Mouse (Mus musculus): ENCODE results near the gene Trappc6a. TPM values are rescaled to one million over a fixed set of nuclear protein-coding genes. Genes with fewer than 3 reads are reported as not detected.

The Trappc6a gene
- 10 to 100 TPM; 73.1 to 91.1 TPM for total RNA-seq (2021)
- long read RNA-seq, experiment 1, transcript Trappc6a-201 (6 exons, 785 nt), result major isoform, 106 of 126 reads
- long read RNA-seq, experiment 1, partial matches to known transcripts, result 2 of 126 reads
- long read RNA-seq, experiment 1, other reads (novel, unspliced or antisense), result 13 of 126 reads
- long read RNA-seq, experiment 2, transcript Trappc6a-201 (6 exons, 785 nt), result major isoform, 35 of 50 reads
- long read RNA-seq, experiment 2, partial matches to known transcripts, result 1 of 50 reads
- long read RNA-seq, experiment 2, other reads (novel, unspliced or antisense), result 11 of 50 reads

- DNase-seq, result peak; percentile 93
Measured at GRCm38 (mm10) chr7:19508150-19508923, at the start of gene Trappc6a, which contains the start of gene Bloc1s3. Trappc6a (plus strand) TSS chr7:19508395. Bloc1s3 (minus strand) TSS chr7:19508367.

GRCm38 (mm10) chr7:19458591-19459111 lies 49.5 kb upstream of the Trappc6a start, which contains the start of gene Mark4:
Mark4 (minus strand) TSS chr7:19458821.
- peak; percentile 87 to 90 for DNase-seq

- DNase-seq, result no peak
Measured at GRCm38 (mm10) chr7:19459144-19459870, 48.9 kb upstream of the Trappc6a start.

GRCm38 (mm10) chr7:19460500-19460899 lies 47.7 kb upstream of the Trappc6a start:
- no peak for DNase-seq

- DNase-seq, result peak; percentile 81 to 87
Measured at GRCm38 (mm10) chr7:19461488-19461887, 46.7 kb upstream of the Trappc6a start.

- DNase-seq, result no peak
Measured at GRCm38 (mm10) chr7:19462443-19462842, 45.8 kb upstream of the Trappc6a start.

- peak in 1 of 2 experiments; percentile 57 for DNase-seq
Measured at GRCm38 (mm10) chr7:19462884-19463381, 45.3 kb upstream of the Trappc6a start, which contains the start of gene Exoc3l2. Exoc3l2 (plus strand) TSS chr7:19463331.

GRCm38 (mm10) chr7:19464367-19465307 lies 43.6 kb upstream of the Trappc6a start:
- DNase-seq, result peak; percentile 40 to 48

- DNase-seq, result peak; percentile 44 to 49
Measured at GRCm38 (mm10) chr7:19466602-19467145, 41.5 kb upstream of the Trappc6a start.

GRCm38 (mm10) chr7:19467638-19468037 lies 40.6 kb upstream of the Trappc6a start:
- DNase-seq, result peak in 1 of 2 experiments; percentile 63

- DNase-seq, result no peak
Measured at GRCm38 (mm10) chr7:19468279-19468678, 39.9 kb upstream of the Trappc6a start.

GRCm38 (mm10) chr7:19469404-19469803 lies 38.8 kb upstream of the Trappc6a start:
- DNase-seq, result no peak

GRCm38 (mm10) chr7:19470308-19470707 lies 37.9 kb upstream of the Trappc6a start:
- no peak for DNase-seq

GRCm38 (mm10) chr7:19472403-19472802 lies 35.8 kb upstream of the Trappc6a start:
- DNase-seq, result peak; percentile 54 to 77

GRCm38 (mm10) chr7:19473875-19474443 lies 34.2 kb upstream of the Trappc6a start:
- DNase-seq, result peak; percentile 87 to 91

- DNase-seq, result no peak
Measured at GRCm38 (mm10) chr7:19477084-19477483, 31.1 kb upstream of the Trappc6a start.

- peak; percentile 49 to 62 for DNase-seq
Measured at GRCm38 (mm10) chr7:19477624-19478384, 30.4 kb upstream of the Trappc6a start.

- no peak for DNase-seq
Measured at GRCm38 (mm10) chr7:19483281-19483680, 24.9 kb upstream of the Trappc6a start.

- no peak for DNase-seq
Measured at GRCm38 (mm10) chr7:19485488-19485887, 22.7 kb upstream of the Trappc6a start.
